Mouse (Mus musculus) MEL (cell line): ENCODE results near the gene Car12.

Experiments used
- CTCF ChIP-seq, 3 experiments: IDR thresholded peaks in 2 of 3; conservative IDR thresholded peaks in 1 of 3; 2 replicates each; pipeline ENCODE4 v1.5.1; 2011 to 2012; ENCODE audit warnings: low read length in 3 of 3, low read depth in 2 of 3, mild to moderate bottlenecking in 2 of 3, improper control_type of control experiment in 1 of 3, inconsistent platforms in 1 of 3, mixed read lengths in 1 of 3, moderate library complexity in 1 of 3; ENCODE audit not compliant: control insufficient read depth in 1 of 3, insufficient read depth in 1 of 3, poor library complexity in 1 of 3, severe bottlenecking in 1 of 3
- E2F4 ChIP-seq: IDR thresholded peaks from 2 replicates; pipeline ENCODE4 v1.6.1; 2011; ENCODE audit warnings: low read depth, low read length, improper control_type of control experiment, borderline replicate concordance
- RAD21 ChIP-seq: IDR thresholded peaks from 2 replicates; pipeline ENCODE4 v1.6.1; 2011; ENCODE audit warnings: mild to moderate bottlenecking, low read depth, low read length, improper control_type of control experiment
- TAL1 ChIP-seq: IDR thresholded peaks from 2 replicates; pipeline ENCODE4 v1.6.1; 2012; ENCODE audit warnings: mild to moderate bottlenecking, inconsistent platforms, low read length, moderate library complexity, mixed read lengths
- ZC3H11A ChIP-seq: IDR thresholded peaks from 2 replicates; pipeline ENCODE4 v1.6.1; 2012; ENCODE audit warnings: low read depth, mild to moderate bottlenecking, inconsistent platforms, low read length, improper control_type of control experiment

DNA sequence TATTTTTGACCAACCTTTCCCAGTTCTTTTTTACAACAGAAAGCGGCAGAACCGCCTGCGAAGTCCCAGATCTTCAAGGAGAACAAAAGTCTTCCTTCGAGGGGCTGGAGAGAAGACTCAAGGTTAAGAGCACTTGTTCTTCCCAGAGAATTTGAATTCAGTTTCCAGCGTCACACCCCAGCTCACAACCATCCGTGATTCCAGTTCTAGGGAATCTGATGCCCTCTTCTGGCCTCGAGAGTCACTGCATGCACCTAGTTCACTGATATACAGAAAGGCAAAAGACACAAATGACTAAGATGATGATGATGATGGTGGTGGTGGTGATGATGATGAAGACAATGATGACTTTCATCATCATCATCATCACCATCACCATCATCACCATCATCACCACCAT is 48.9 kb upstream of the Car12 start:
- TF ChIP-seq TAL1 (no peak), CTCF (IDR thresholded peaks at IDR 0.05 in 2 of 3, conservative IDR thresholded peaks at IDR 0.05 in 1 of 3; ENCODE audit: control insufficient read depth in 1 of 3, insufficient read depth in 1 of 3, low read depth in 2 of 3, low read length in 3 of 3, poor library complexity in 1 of 3, severe bottlenecking in 1 of 3) (peak; percentile 39 to 47 (median 46); a peak in 5 of 6 replicates), E2F4 (no peak), ZC3H11A (peak; percentile 43), RAD21 (peak; percentile 47)
